Mouse (Mus musculus) limb, embryonic 12.5 days (tissue): Measurements from ENCODE around the gene Wdr91. TPM values are rescaled to one million over a fixed set of nuclear protein-coding genes. Genes with fewer than 3 reads are reported as not detected.

Source experiments
- ATAC-seq: fragments of 200-750 bp; cut with Nextera tagmentation; 2 replicates; pipeline ENCODE4 v1.8.0; 2017; ENCODE audit warnings: low read depth, moderate TSS enrichment; ENCODE audit not compliant: insufficient number of reproducible peaks, insufficient read depth, low FRiP score, low TSS enrichment
- H3K27ac ChIP-seq: fragments of 300-500 bp; sonication (generic); 2 replicates; pipeline ENCODE4 v1.5.1; 2016; ENCODE audit warnings: mild to moderate bottlenecking, moderate library complexity
- H3K27me3 ChIP-seq: fragments of 300-500 bp; sonication (generic); 2 replicates; pipeline ENCODE4 v1.6.1; 2016; ENCODE audit warnings: mild to moderate bottlenecking, moderate library complexity
- H3K36me3 ChIP-seq: fragments of 300-500 bp; sonication (generic); 2 replicates; pipeline ENCODE4 v1.6.1; 2016; ENCODE audit warnings: mild to moderate bottlenecking, moderate library complexity
- H3K4me1 ChIP-seq: fragments of 300-500 bp; sonication (generic); replicated peaks from 2 replicates; pipeline ENCODE4 v1.6.1; 2016
- H3K4me2 ChIP-seq: fragments of 300-500 bp; sonication (generic); 2 replicates; pipeline ENCODE4 v1.6.1; 2016; ENCODE audit warnings: mild to moderate bottlenecking, moderate library complexity
- H3K4me3 ChIP-seq: fragments of 300-500 bp; sonication (generic); replicated peaks from 2 replicates; pipeline ENCODE4 v1.5.1; 2016; ENCODE audit warnings: mild to moderate bottlenecking
- H3K9ac ChIP-seq: fragments of 300-500 bp; sonication (generic); replicated peaks from 2 replicates; pipeline ENCODE4 v1.6.1; 2016; ENCODE audit warnings: mild to moderate bottlenecking, moderate library complexity
- H3K9me3 ChIP-seq: fragments of 300-500 bp; sonication (generic); 2 replicates; pipeline ENCODE4 v1.6.1; 2016; ENCODE audit warnings: mild to moderate bottlenecking, moderate library complexity
- WGBS: fragments of 180-500 bp; shearing (Covaris S2); methylation state at CpG from one replicate; pipeline ENCODE4 v1.1.7; 2016; 5-methylcytosine and 5-hydroxymethylcytosine counted together
- polyA plus RNA-seq: library from polyadenylated mRNA; unstranded; fragments of >200 nt; fragmentation: Nextera tagmentation; extraction: Ambion mirVana; gene quantifications from 2 replicates; pipeline ENCODE4 v1.2.1, GENCODE M21; 2016

The Wdr91 gene
- polyA plus RNA-seq, 1 experiment from 2014 or later: 13.9 TPM

- no peak for ATAC-seq
- H3K4me3 ChIP-seq: no peak overlapping the region
- H3K27me3 ChIP-seq: no peaks in the 10 kb centered on the region
- WGBS: 88% methylated on average over 2 of the region's 2 CpGs
- H3K27ac ChIP-seq: no peak overlapping the region
- H3K9ac ChIP-seq: no peak overlapping the region
- H3K4me1 ChIP-seq: peaks cover 19% of the 10 kb centered on the region; the same call in 1 of the 2 replicates
- H3K4me2 ChIP-seq: no peak overlapping the region
- H3K36me3 ChIP-seq: no peaks in the 10 kb centered on the region
- H3K9me3 ChIP-seq: no peaks in the 10 kb centered on the region
Observed at GRCm38 (mm10) chr6:34941496-34941895, 30.8 kb upstream of the Wdr91 start.

- H3K4me3 ChIP-seq: no peak overlapping the region
- H3K27ac ChIP-seq: no peak overlapping the region
- 87% methylated on average over 8 of the region's 8 CpGs for WGBS
- H3K4me1 ChIP-seq: peaks cover 19% of the 10 kb centered on the region; the same call in 1 of the 2 replicates
- ATAC-seq: no peak
- no peak overlapping the region for H3K4me2 ChIP-seq
- H3K36me3 ChIP-seq: no peaks in the 10 kb centered on the region
- H3K27me3 ChIP-seq: no peaks in the 10 kb centered on the region
- no peak overlapping the region for H3K9ac ChIP-seq
- H3K9me3 ChIP-seq: no peaks in the 10 kb centered on the region
Observed at GRCm38 (mm10) chr6:34939451-34939850, 28.8 kb upstream of the Wdr91 start.

- no peak for ATAC-seq
- Histone ChIP-seq H3K27ac (no peak overlapping the region), H3K4me2 (no peak overlapping the region), H3K36me3 (no peaks in the 10 kb centered on the region), H3K9me3 (no peaks in the 10 kb centered on the region), H3K4me1 (peaks cover 15% of the 10 kb centered on the region; the same call in 1 of the 2 replicates), H3K4me3 (no peak overlapping the region), H3K27me3 (no peaks in the 10 kb centered on the region), H3K9ac (no peak overlapping the region)
- WGBS: 50% methylated on average over 4 of the region's 4 CpGs
Observed at GRCm38 (mm10) chr6:34938929-34939325, 28.3 kb upstream of the Wdr91 start.

- ATAC-seq: no peak
- Histone ChIP-seq H3K36me3 (no peaks in the 10 kb centered on the region), H3K4me3 (no peak overlapping the region), H3K9me3 (no peaks in the 10 kb centered on the region), H3K9ac (no peak overlapping the region), H3K27me3 (no peaks in the 10 kb centered on the region), H3K4me1 (peaks cover 15% of the 10 kb centered on the region; the same call in 1 of the 2 replicates), H3K27ac (no peak overlapping the region), H3K4me2 (no peak overlapping the region)
- 66% methylated on average over 7 of the region's 7 CpGs for WGBS
Observed at GRCm38 (mm10) chr6:34938280-34938928, 27.7 kb upstream of the Wdr91 start.

GRCm38 (mm10) chr6:34936743-34937142 lies 26.1 kb upstream of the Wdr91 start:
- H3K4me3 ChIP-seq: no peak overlapping the region
- ATAC-seq: no peak
- H3K4me2 ChIP-seq: no peak overlapping the region
- no peak overlapping the region for H3K27ac ChIP-seq
- 65% methylated on average over 5 of the region's 5 CpGs for WGBS
- no peaks in the 10 kb centered on the region for H3K9me3 ChIP-seq
- no peaks in the 10 kb centered on the region for H3K27me3 ChIP-seq
- H3K4me1 ChIP-seq: peaks cover 15% of the 10 kb centered on the region; the same call in 1 of the 2 replicates
- no peaks in the 10 kb centered on the region for H3K36me3 ChIP-seq
- no peak overlapping the region for H3K9ac ChIP-seq

GRCm38 (mm10) chr6:34932633-34933032 lies 22.0 kb upstream of the Wdr91 start:
- H3K27me3 ChIP-seq: no peaks in the 10 kb centered on the region
- H3K4me3 ChIP-seq: no peak overlapping the region
- 79% methylated on average over 1 of the region's 1 CpGs for WGBS
- H3K27ac ChIP-seq: no peak overlapping the region
- no peaks in the 10 kb centered on the region for H3K9me3 ChIP-seq
- H3K36me3 ChIP-seq: no peaks in the 10 kb centered on the region
- no peak for ATAC-seq
- H3K4me1 ChIP-seq: no peaks in the 10 kb centered on the region
- H3K4me2 ChIP-seq: no peak overlapping the region
- H3K9ac ChIP-seq: no peak overlapping the region

- Histone ChIP-seq H3K9me3 (no peaks in the 10 kb centered on the region), H3K4me2 (no peak overlapping the region), H3K27me3 (no peaks in the 10 kb centered on the region), H3K4me1 (no peaks in the 10 kb centered on the region), H3K9ac (no peak overlapping the region), H3K36me3 (no peaks in the 10 kb centered on the region), H3K27ac (no peak overlapping the region), H3K4me3 (no peak overlapping the region)
- 95% methylated on average over 8 of the region's 8 CpGs for WGBS
- ATAC-seq: no peak
Observed at GRCm38 (mm10) chr6:34927594-34927993, 16.9 kb upstream of the Wdr91 start.

GRCm38 (mm10) chr6:34927156-34927555 lies 16.5 kb upstream of the Wdr91 start:
- Histone ChIP-seq H3K4me3 (no peak overlapping the region), H3K27me3 (no peaks in the 10 kb centered on the region), H3K9me3 (no peaks in the 10 kb centered on the region), H3K9ac (no peak overlapping the region), H3K4me2 (no peak overlapping the region), H3K36me3 (no peaks in the 10 kb centered on the region), H3K27ac (no peak overlapping the region), H3K4me1 (no peaks in the 10 kb centered on the region)
- no peak for ATAC-seq
- WGBS: 46% methylated on average over 4 of the region's 4 CpGs

GRCm38 (mm10) chr6:34921941-34922340 lies 11.3 kb upstream of the Wdr91 start:
- WGBS: 59% methylated on average over 14 of the region's 14 CpGs
- H3K27me3 ChIP-seq: no peaks in the 10 kb centered on the region
- H3K9ac ChIP-seq: no peak overlapping the region
- no peak overlapping the region for H3K4me2 ChIP-seq
- H3K4me3 ChIP-seq: no peak overlapping the region
- H3K9me3 ChIP-seq: no peaks in the 10 kb centered on the region
- ATAC-seq: no peak
- no peaks in the 10 kb centered on the region for H3K36me3 ChIP-seq
- H3K4me1 ChIP-seq: peaks cover 5% of the 10 kb centered on the region; the same call in 1 of the 2 replicates
- H3K27ac ChIP-seq: no peak overlapping the region

GRCm38 (mm10) chr6:34920631-34921030 lies 10.0 kb upstream of the Wdr91 start:
- no peak overlapping the region for H3K4me2 ChIP-seq
- H3K4me1 ChIP-seq: peaks cover 5% of the 10 kb centered on the region; the same call in 1 of the 2 replicates
- H3K36me3 ChIP-seq: no peaks in the 10 kb centered on the region
- no peak for ATAC-seq
- no peaks in the 10 kb centered on the region for H3K27me3 ChIP-seq
- H3K27ac ChIP-seq: no peak overlapping the region
- 92% methylated on average over 12 of the region's 12 CpGs for WGBS
- H3K9me3 ChIP-seq: no peaks in the 10 kb centered on the region
- H3K4me3 ChIP-seq: no peak overlapping the region
- no peak overlapping the region for H3K9ac ChIP-seq

GRCm38 (mm10) chr6:34919956-34920355 lies 9.3 kb upstream of the Wdr91 start, which contains the start of gene Stra8:
Gene Stra8 (plus strand): TSS chr6:34920163.
- Histone ChIP-seq H3K4me2 (no peak within 1 kb of the TSS), H3K9ac (no peak within 1 kb of the TSS), H3K27ac (no peak within 1 kb of the TSS), H3K27me3 (no peaks in the 10 kb centered on the region), H3K36me3 (no peaks in the 10 kb centered on the region), H3K9me3 (no peaks in the 10 kb centered on the region), H3K4me1 (peaks cover 5% of the 10 kb centered on the region; the same call in 1 of the 2 replicates), H3K4me3 (no peak within 1 kb of the TSS)
- no peak for ATAC-seq
- 36% methylated on average over 10 of the region's 10 CpGs for WGBS

GRCm38 (mm10) chr6:34919146-34919545 lies 8.5 kb upstream of the Wdr91 start:
- H3K9ac ChIP-seq: no peak overlapping the region
- no peaks in the 10 kb centered on the region for H3K9me3 ChIP-seq
- H3K27me3 ChIP-seq: no peaks in the 10 kb centered on the region
- no peak overlapping the region for H3K4me3 ChIP-seq
- H3K4me2 ChIP-seq: no peak overlapping the region
- no peak overlapping the region for H3K27ac ChIP-seq
- ATAC-seq: no peak
- peaks cover 5% of the 10 kb centered on the region; the same call in 1 of the 2 replicates for H3K4me1 ChIP-seq
- 67% methylated on average over 7 of the region's 7 CpGs for WGBS
- no peaks in the 10 kb centered on the region for H3K36me3 ChIP-seq
